Mouse (Mus musculus): ENCODE measurements around the gene Ugcg. TPM values are rescaled to one million over a fixed set of nuclear protein-coding genes. Genes with fewer than 3 reads are reported as not detected.

Ugcg gene
- polyA plus RNA-seq, 1 experiment from 2014 or later: 18.1 TPM

GRCm38 (mm10) chr4:59196346-59197077 lies 7.5 kb downstream of the Ugcg start:
- H3K9ac ChIP-seq: no peak overlapping the region
- H3K4me2 ChIP-seq: no peak overlapping the region
- no peak overlapping the region for H3K4me3 ChIP-seq
- H3K9me3 ChIP-seq (replicated peaks): no peaks in the 10 kb centered on the region
- H3K4me1 ChIP-seq: peaks cover 32% of the 10 kb centered on the region
- no peaks in the 10 kb centered on the region for H3K27me3 ChIP-seq
- WGBS: 64% methylated on average over 12 of the region's 12 CpGs
- H3K36me3 ChIP-seq (ENCODE audit: poor library complexity, severe bottlenecking): no peaks in the 10 kb centered on the region
- H3K27ac ChIP-seq: no peak overlapping the region
- no peak for ATAC-seq

GRCm38 (mm10) chr4:59197078-59197424 lies 8.0 kb downstream of the Ugcg start:
- ATAC-seq: no peak
- WGBS: 58% methylated on average over 6 of the region's 6 CpGs
- no peak overlapping the region for H3K4me3 ChIP-seq
- H3K4me1 ChIP-seq: peaks cover 32% of the 10 kb centered on the region
- no peak overlapping the region for H3K9ac ChIP-seq
- no peaks in the 10 kb centered on the region for H3K36me3 ChIP-seq (ENCODE audit: poor library complexity, severe bottlenecking)
- no peaks in the 10 kb centered on the region for H3K9me3 ChIP-seq (replicated peaks)
- no peaks in the 10 kb centered on the region for H3K27me3 ChIP-seq
- no peak overlapping the region for H3K4me2 ChIP-seq
- H3K27ac ChIP-seq: no peak overlapping the region

GRCm38 (mm10) chr4:59197462-59197861 lies 8.4 kb downstream of the Ugcg start:
- H3K27ac ChIP-seq: no peak overlapping the region
- no peak overlapping the region for H3K9ac ChIP-seq
- peaks cover 32% of the 10 kb centered on the region for H3K4me1 ChIP-seq
- no peaks in the 10 kb centered on the region for H3K9me3 ChIP-seq (replicated peaks)
- H3K36me3 ChIP-seq (ENCODE audit: poor library complexity, severe bottlenecking): no peaks in the 10 kb centered on the region
- H3K4me2 ChIP-seq: no peak overlapping the region
- no peak overlapping the region for H3K4me3 ChIP-seq
- no peak for ATAC-seq
- H3K27me3 ChIP-seq: no peaks in the 10 kb centered on the region
- 83% methylated on average over 3 of the region's 3 CpGs for WGBS

- Histone ChIP-seq H3K36me3 (ENCODE audit: poor library complexity, severe bottlenecking) (no peaks in the 10 kb centered on the region), H3K9me3 (replicated peaks) (no peaks in the 10 kb centered on the region), H3K4me2 (no peak overlapping the region), H3K4me3 (no peak overlapping the region), H3K27ac (no peak overlapping the region; the same call in 1 of the 2 replicates), H3K9ac (no peak overlapping the region), H3K4me1 (peaks cover 32% of the 10 kb centered on the region), H3K27me3 (no peaks in the 10 kb centered on the region)
- WGBS: 41% methylated on average over 8 of the region's 8 CpGs
- ATAC-seq: peak; percentile 72
These were observed 10.3 kb downstream of the Ugcg start for GRCm38 (mm10) chr4:59199341-59199740.

- Histone ChIP-seq H3K9ac (no peak overlapping the region), H3K4me1 (peaks cover 32% of the 10 kb centered on the region), H3K27me3 (no peaks in the 10 kb centered on the region), H3K9me3 (replicated peaks) (no peaks in the 10 kb centered on the region), H3K27ac (no peak overlapping the region; the same call in 1 of the 2 replicates), H3K4me3 (no peak overlapping the region), H3K36me3 (ENCODE audit: poor library complexity, severe bottlenecking) (no peaks in the 10 kb centered on the region), H3K4me2 (no peak overlapping the region)
- ATAC-seq: peak; percentile 48; the same call in 1 of the 2 replicates
- WGBS: 78% methylated on average over 8 of the region's 8 CpGs
These were observed 10.7 kb downstream of the Ugcg start for GRCm38 (mm10) chr4:59199805-59200204.

GRCm38 (mm10) chr4:59200636-59201035 lies 11.6 kb downstream of the Ugcg start:
- H3K4me2 ChIP-seq: no peak overlapping the region

GRCm38 (mm10) chr4:59204616-59205015 lies 15.6 kb downstream of the Ugcg start:
- no peak overlapping the region for H3K27ac ChIP-seq
- 82% methylated on average over 4 of the region's 4 CpGs for WGBS
- peaks cover 10% of the 10 kb centered on the region for H3K4me1 ChIP-seq
- H3K4me3 ChIP-seq: no peak overlapping the region
- ATAC-seq: no peak
- peaks cover 11% of the 10 kb centered on the region for H3K36me3 ChIP-seq (ENCODE audit: poor library complexity, severe bottlenecking)
- no peak overlapping the region for H3K9ac ChIP-seq
- H3K27me3 ChIP-seq: no peaks in the 10 kb centered on the region
- H3K9me3 ChIP-seq (replicated peaks): no peaks in the 10 kb centered on the region
- no peak overlapping the region for H3K4me2 ChIP-seq

More at GRCm38 (mm10) chr4:59200636-59201035, 11.6 kb downstream of the Ugcg start:
- Histone ChIP-seq H3K9me3 (replicated peaks) (no peaks in the 10 kb centered on the region), H3K4me3 (no peak overlapping the region), H3K27me3 (no peaks in the 10 kb centered on the region), H3K36me3 (ENCODE audit: poor library complexity, severe bottlenecking) (no peaks in the 10 kb centered on the region), H3K27ac (no peak overlapping the region), H3K9ac (no peak overlapping the region), H3K4me1 (peaks cover 32% of the 10 kb centered on the region)
- WGBS: 89% methylated on average over 3 of the region's 3 CpGs
- ATAC-seq: no peak

GRCm38 (mm10) chr4:59205758-59206340 lies 16.8 kb downstream of the Ugcg start:
- ATAC-seq: no peak
- peaks cover 14% of the 10 kb centered on the region for H3K36me3 ChIP-seq (ENCODE audit: poor library complexity, severe bottlenecking)

GRCm38 (mm10) chr4:59206600-59206999 lies 17.5 kb downstream of the Ugcg start:
- H3K9me3 ChIP-seq (replicated peaks): no peaks in the 10 kb centered on the region
- no peak overlapping the region for H3K27ac ChIP-seq
- H3K4me1 ChIP-seq: peaks cover 6% of the 10 kb centered on the region
- no peaks in the 10 kb centered on the region for H3K27me3 ChIP-seq
- no peak overlapping the region for H3K4me3 ChIP-seq
- H3K4me2 ChIP-seq: no peak overlapping the region
- peaks cover 16% of the 10 kb centered on the region for H3K36me3 ChIP-seq (ENCODE audit: poor library complexity, severe bottlenecking)
- ATAC-seq: no peak
- 80% methylated on average over 4 of the region's 4 CpGs for WGBS
- H3K9ac ChIP-seq: no peak overlapping the region

More at GRCm38 (mm10) chr4:59205758-59206340, 16.8 kb downstream of the Ugcg start:
- Histone ChIP-seq H3K4me3 (no peak overlapping the region), H3K9ac (no peak overlapping the region), H3K27ac (no peak overlapping the region), H3K9me3 (replicated peaks) (no peaks in the 10 kb centered on the region), H3K4me1 (peaks cover 6% of the 10 kb centered on the region), H3K27me3 (no peaks in the 10 kb centered on the region), H3K4me2 (no peak overlapping the region)
- WGBS: 46% methylated on average over 2 of the region's 2 CpGs

GRCm38 (mm10) chr4:59208607-59209006 lies 19.6 kb downstream of the Ugcg start:
- Histone ChIP-seq H3K4me3 (no peak overlapping the region), H3K4me2 (no peak overlapping the region), H3K36me3 (ENCODE audit: poor library complexity, severe bottlenecking) (peaks cover 16% of the 10 kb centered on the region), H3K27ac (no peak overlapping the region), H3K4me1 (peaks cover 6% of the 10 kb centered on the region), H3K27me3 (no peaks in the 10 kb centered on the region), H3K9me3 (replicated peaks) (no peaks in the 10 kb centered on the region), H3K9ac (no peak overlapping the region)
- WGBS: 96% methylated on average over 4 of the region's 4 CpGs
- no peak for ATAC-seq

- Histone ChIP-seq H3K9ac (no peak overlapping the region), H3K36me3 (ENCODE audit: poor library complexity, severe bottlenecking) (peaks cover 37% of the 10 kb centered on the region), H3K27me3 (no peaks in the 10 kb centered on the region), H3K27ac (no peak overlapping the region), H3K4me1 (peaks cover under 1% of the 10 kb centered on the region; the same call in 1 of the 2 replicates), H3K4me2 (no peak overlapping the region), H3K4me3 (no peak overlapping the region), H3K9me3 (replicated peaks) (no peaks in the 10 kb centered on the region)
- no peak for ATAC-seq
- 92% methylated on average over 9 of the region's 9 CpGs for WGBS
These were observed 22.1 kb downstream of the Ugcg start for GRCm38 (mm10) chr4:59211181-59211580.

- H3K9ac ChIP-seq: no peak overlapping the region
- no peak overlapping the region for H3K27ac ChIP-seq
- H3K4me2 ChIP-seq: no peak overlapping the region
- no peak overlapping the region for H3K4me3 ChIP-seq
- H3K9me3 ChIP-seq (replicated peaks): no peaks in the 10 kb centered on the region
- no peaks in the 10 kb centered on the region for H3K4me1 ChIP-seq
- 76% methylated on average over 4 of the region's 4 CpGs for WGBS
- ATAC-seq: no peak
- H3K27me3 ChIP-seq: no peaks in the 10 kb centered on the region
- H3K36me3 ChIP-seq (ENCODE audit: poor library complexity, severe bottlenecking): peaks cover 41% of the 10 kb centered on the region
These were observed 24.8 kb downstream of the Ugcg start for GRCm38 (mm10) chr4:59213833-59214232.
